Comparison of ENCODE assay signal across 8 mouse cellular contexts in genomic region chr7:29170066-29170754, GRCm38 (mm10). TPM values are rescaled to one million over a fixed set of nuclear protein-coding genes. Genes with fewer than 3 reads are reported as not detected.
DNase-seq lines count a peak whose midpoint lies in the region; ATAC-seq and TF ChIP-seq lines count a peak whose summit lies in the region.

Ggn (plus strand) TSS chr7:29170210.
Spred3 (minus strand) TSS chr7:29170411.

- H3K9me3 ChIP-seq in forebrain, embryonic 15.5 days: no peaks in the 10 kb centered on the region
- H3K9me3 ChIP-seq in megakaryocyte, embryonic 14.5 days: no peaks in the 10 kb centered on the region

- peak within 1 kb of the TSS; percentile 67 for H3K9ac ChIP-seq in forebrain, embryonic 15.5 days (replicated peaks)

- no peak within 1 kb of the TSS for H3K27ac ChIP-seq in cerebellum, adult 2 months (ENCODE audit: insufficient read depth, low read length)
- peak within 1 kb of the TSS; percentile 86 for H3K27ac ChIP-seq in forebrain, embryonic 15.5 days (replicated peaks)

- intact Hi-C loops in heart, postnatal 36 days (cut with DNase I): loop anchor here (10.0 kb wide), 2 partner anchors 355 to 405 kb away; partner anchors contain the start of genes Nfkbib and Sirt2

- no peak for TF ChIP-seq CTCF in cerebellum, adult 2 months (IDR thresholded peaks at IDR 0.05; ENCODE audit: borderline replicate concordance, insufficient read depth, low read depth, low read length)

- peak within 1 kb of the TSS; percentile 90 for H3K4me3 ChIP-seq in cerebellum, adult 2 months (replicated peaks; ENCODE audit: insufficient read depth, low read depth, low read length)
- peak within 1 kb of the TSS; percentile 83 for H3K4me3 ChIP-seq in forebrain, embryonic 15.5 days
- H3K4me3 ChIP-seq in megakaryocyte, embryonic 14.5 days (replicated peaks): peak within 1 kb of the TSS; percentile 95

- no peaks in the 10 kb centered on the region for H3K27me3 ChIP-seq in cerebellum, adult 2 months (ENCODE audit: control insufficient read depth, insufficient read depth, low read length)
- peaks cover 37% of the 10 kb centered on the region for H3K27me3 ChIP-seq in forebrain, embryonic 15.5 days
- peaks cover 2% of the 10 kb centered on the region for H3K27me3 ChIP-seq in megakaryocyte, embryonic 14.5 days (replicated peaks)

- no peak for TF ChIP-seq POLR2A in cerebellum, adult 2 months (IDR thresholded peaks at IDR 0.05; ENCODE audit: borderline replicate concordance, insufficient read depth, low read length)

- H3K4me1 ChIP-seq in cerebellum, adult 2 months (ENCODE audit: control insufficient read depth, insufficient read depth, low read length): peaks cover 11% of the 10 kb centered on the region; the same call in 1 of the 2 replicates
- H3K4me1 ChIP-seq in forebrain, embryonic 15.5 days: peaks cover 40% of the 10 kb centered on the region
- H3K4me1 ChIP-seq in megakaryocyte, embryonic 14.5 days: peaks cover 67% of the 10 kb centered on the region

- 2% methylated on average over 30 of the region's 30 CpGs for WGBS in cerebellum, adult 2 months
- WGBS in forebrain, embryonic 15.5 days: under 1% methylated on average over 30 of the region's 30 CpGs

- peaks cover 25% of the 10 kb centered on the region for H3K36me3 ChIP-seq in forebrain, embryonic 15.5 days
- peaks cover 56% of the 10 kb centered on the region for H3K36me3 ChIP-seq in megakaryocyte, embryonic 14.5 days (replicated peaks; ENCODE audit: low read length)

- H3K4me2 ChIP-seq in forebrain, embryonic 15.5 days (replicated peaks): peak within 1 kb of the TSS; percentile 82

- peak; percentile 57 to 61 for DNase-seq in layer of hippocampus, postnatal 10 days (ENCODE audit: low spot score in 2 of 2)
- no peak for DNase-seq in layer of hippocampus, adult 8-10 months (ENCODE audit: low spot score in 2 of 2)
- peak; percentile 62 to 68 for DNase-seq in cerebellum, adult 2 months
- peak; percentile 79 to 83 for DNase-seq in heart, postnatal 36 days
- DNase-seq in layer of hippocampus, postnatal 14 days (ENCODE audit: low spot score in 2 of 2): peak; percentile 58 to 59
- DNase-seq in right cerebral cortex, postnatal 10 days (ENCODE audit: low spot score in 2 of 2): peak; percentile 68 to 74

- ATAC-seq in forebrain, embryonic 15.5 days (replicated peaks): peak; percentile 47

RNA-seq across cellular contexts. Expression of gene Ggn, which starts in this region (rescaled TPM):
- total RNA-seq in layer of hippocampus, postnatal 10 days (2021): 1 to 10 TPM; 1.0 to 1.2 TPM
- total RNA-seq in layer of hippocampus, adult 8-10 months (2022): 1 to 10 TPM in 2 of 4 experiments, under 1 TPM in 2; 0.69 to 1.4 (median 0.88) TPM
- 0.86 and 1.1 TPM in 2 replicates for polyA plus RNA-seq in cerebellum, adult 2 months (2012; rRNA removed)
- 0.18 TPM in 2 replicates for polyA plus RNA-seq in forebrain, embryonic 15.5 days (2015; fragmentation: Nextera tagmentation; extraction: Ambion mirVana)
- total RNA-seq in heart, postnatal 36 days (2021): under 1 TPM; 0.19 to 0.31 TPM
- total RNA-seq in layer of hippocampus, postnatal 14 days (2021): 1 to 10 TPM; 1.2 to 1.3 TPM
- 16.0 and 26.1 TPM in 2 replicates for polyA plus RNA-seq in megakaryocyte, embryonic 14.5 days (2012; ENCODE audit: insufficient read depth, low replicate concordance)

RNA-seq across cellular contexts. Expression of gene Spred3, which starts in this region (rescaled TPM):
- 10 to 100 TPM; 40.7 to 46.8 TPM for total RNA-seq in layer of hippocampus, postnatal 10 days (2021)
- 10 to 100 TPM; 40.6 to 59.3 (median 47.8) TPM for total RNA-seq in layer of hippocampus, adult 8-10 months (2022)
- polyA plus RNA-seq in cerebellum, adult 2 months (2012; rRNA removed): 22.5 and 25.4 TPM in 2 replicates
- polyA plus RNA-seq in forebrain, embryonic 15.5 days (2015; fragmentation: Nextera tagmentation; extraction: Ambion mirVana): 6.4 TPM in 2 replicates
- total RNA-seq in heart, postnatal 36 days (2021): under 1 TPM; 0.44 to 0.89 TPM
- total RNA-seq in layer of hippocampus, postnatal 14 days (2021): 10 to 100 TPM; 42.3 to 52.3 TPM
- polyA plus RNA-seq in megakaryocyte, embryonic 14.5 days (2012; ENCODE audit: insufficient read depth, low replicate concordance): 5.9 and 7.0 TPM in 2 replicates

Comparison
In these comparisons a context has a peak if more than half of its experiments do, and no peak if none do; other contexts are left out.
1. RNA of gene Spred3 (total RNA-seq): 40.6 to 59.3 TPM in layer of hippocampus, adult 8-10 months, 42.3 to 52.3 TPM in layer of hippocampus, postnatal 14 days and 40.7 to 46.8 TPM in layer of hippocampus, postnatal 10 days; 0.44 to 0.89 TPM in heart, postnatal 36 days; every median in the first group is over 10 times any median in the second.
2. DNase-seq: peak in layer of hippocampus, postnatal 10 days (2 of 2), cerebellum, adult 2 months (2 of 2), layer of hippocampus, postnatal 14 days (2 of 2) and right cerebral cortex, postnatal 10 days (2 of 2); none in layer of hippocampus, adult 8-10 months (0 of 2).
3. Peak in DNase-seq in heart, postnatal 36 days; RNA of the genes that start here not detected or under 1 TPM.
4. Peak in every context shown above with its lines, with median percentiles within 50 percentile points of each other: H3K4me3 ChIP-seq.